Mouse (Mus musculus): Measurements from ENCODE around the gene Rabgap1l. TPM values are rescaled to one million over a fixed set of nuclear protein-coding genes. Genes with fewer than 3 reads are reported as not detected.

Gene Rabgap1l
- total and polyA plus RNA-seq, 2 experiments, result 6.4 to 78.7 TPM

DNA sequence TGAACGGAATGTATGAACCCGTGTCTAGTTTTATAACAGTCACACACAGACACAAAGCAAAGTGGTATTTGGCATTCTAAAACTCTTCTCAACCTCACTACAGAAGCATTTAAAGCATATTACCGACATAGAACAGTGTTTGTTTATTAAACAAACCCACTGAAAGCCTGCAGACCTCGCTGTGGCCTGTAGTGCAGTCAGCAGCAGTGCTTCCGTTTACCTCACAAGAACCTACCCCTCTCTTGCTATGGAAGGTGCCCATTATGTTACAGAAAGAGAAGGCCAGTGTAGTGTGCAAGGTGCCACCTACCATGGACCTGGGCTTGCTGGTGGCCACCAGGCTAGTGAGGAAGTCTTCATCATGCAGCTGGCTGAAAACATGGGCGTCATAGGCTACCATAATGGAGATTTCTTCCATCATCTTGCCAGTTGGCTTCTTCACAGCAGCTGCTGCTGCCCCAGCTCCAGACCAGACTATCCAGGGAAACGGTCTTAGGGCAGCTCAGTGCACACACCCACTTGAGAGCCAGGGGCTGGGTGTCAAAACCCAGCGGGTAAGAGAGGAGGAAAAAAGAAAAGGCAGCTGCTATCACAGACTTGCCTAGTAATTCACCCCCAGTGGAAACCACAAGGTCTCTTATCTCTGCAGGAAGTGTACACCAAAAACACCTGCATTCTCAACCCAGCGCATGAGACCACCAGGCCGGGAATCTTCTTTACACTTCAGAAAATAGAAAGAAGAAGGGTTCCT, 486.0 kb downstream of the Rabgap1l start:
- 77% methylated on average over 10 of the region's 10 CpGs for WGBS
- no peaks in the 10 kb centered on the region for H3K79me2 ChIP-seq (ENCODE audit: control insufficient read depth, insufficient read depth, low read length)
- no peaks in the 10 kb centered on the region for H3K27me3 ChIP-seq (ENCODE audit: control insufficient read depth, insufficient read depth, low read length)
- H3K4me1 ChIP-seq (ENCODE audit: control insufficient read depth, insufficient read depth, low read length), result no peaks in the 10 kb centered on the region
- TF ChIP-seq POLR2A (IDR thresholded peaks at IDR 0.05; ENCODE audit: extremely low read depth, insufficient read depth, low read length) (no peak), CTCF (IDR thresholded peaks at IDR 0.05; ENCODE audit: low read depth, low read length) (no peak)
- no peak overlapping the region for H3K9ac ChIP-seq (ENCODE audit: low read depth, low read length)
- H3K27ac ChIP-seq (replicated peaks; ENCODE audit: insufficient read depth, low read depth, low read length), result no peak overlapping the region
- no peaks in the 10 kb centered on the region for H3K36me3 ChIP-seq (ENCODE audit: control insufficient read depth, insufficient read depth, low read length)
- no peak overlapping the region for H3K4me3 ChIP-seq (ENCODE audit: insufficient read depth, low read depth, low read length)
- DNase-seq (ENCODE audit: extremely low read depth, low read depth, low spot score), result no peak

DNA sequence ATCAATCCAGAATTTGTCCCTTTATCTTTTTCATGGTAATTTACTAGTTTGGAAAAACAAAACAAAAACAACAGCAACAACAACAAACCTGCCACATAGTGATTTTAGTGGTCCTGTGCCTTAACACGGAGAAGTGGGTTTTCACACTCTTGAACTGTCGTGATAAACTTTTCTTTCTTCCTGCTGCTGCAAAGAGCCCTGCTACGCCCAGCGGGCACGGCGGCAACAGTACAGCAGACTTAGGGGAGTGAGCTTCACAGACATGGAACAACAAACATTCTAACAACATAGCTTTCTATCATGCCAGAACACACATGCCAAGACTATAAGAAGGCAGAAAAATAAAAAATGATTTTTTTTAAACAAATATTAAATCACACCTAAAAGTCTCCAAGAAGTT, 486.7 kb downstream of the Rabgap1l start:
- TF ChIP-seq CTCF (IDR thresholded peaks at IDR 0.05; ENCODE audit: low read depth, low read length) (no peak), POLR2A (IDR thresholded peaks at IDR 0.05; ENCODE audit: extremely low read depth, insufficient read depth, low read length) (no peak)
- Histone ChIP-seq H3K36me3 (ENCODE audit: control insufficient read depth, insufficient read depth, low read length) (no peaks in the 10 kb centered on the region), H3K27me3 (ENCODE audit: control insufficient read depth, insufficient read depth, low read length) (no peaks in the 10 kb centered on the region), H3K4me1 (ENCODE audit: control insufficient read depth, insufficient read depth, low read length) (no peaks in the 10 kb centered on the region), H3K4me3 (ENCODE audit: insufficient read depth, low read depth, low read length) (no peak overlapping the region), H3K9ac (ENCODE audit: low read depth, low read length) (no peak overlapping the region), H3K27ac (replicated peaks; ENCODE audit: insufficient read depth, low read depth, low read length) (no peak overlapping the region), H3K79me2 (ENCODE audit: control insufficient read depth, insufficient read depth, low read length) (no peaks in the 10 kb centered on the region)
- 85% methylated on average over 6 of the region's 6 CpGs for WGBS
- no peak for DNase-seq (ENCODE audit: extremely low read depth, low read depth, low spot score)

DNA sequence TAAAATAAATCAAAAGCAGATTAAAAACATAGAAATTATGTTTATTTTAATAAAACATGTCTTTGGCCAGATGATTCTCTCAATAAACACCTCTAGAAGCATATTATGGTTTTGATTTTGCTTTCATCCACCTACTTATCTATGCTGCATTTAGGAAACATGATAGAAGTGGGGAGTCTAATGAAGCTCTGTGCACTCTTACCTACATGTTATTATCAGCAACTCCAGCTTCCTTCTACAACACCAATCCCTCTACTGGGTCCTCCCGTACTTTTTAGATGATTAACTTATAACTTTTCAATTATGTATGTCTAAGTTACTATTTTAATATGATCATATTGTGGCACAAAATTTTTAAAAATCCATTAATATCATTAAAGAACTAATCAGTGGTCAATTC, 487.2 kb downstream of the Rabgap1l start:
- H3K9ac ChIP-seq (ENCODE audit: low read depth, low read length), result no peak overlapping the region
- no peaks in the 10 kb centered on the region for H3K79me2 ChIP-seq (ENCODE audit: control insufficient read depth, insufficient read depth, low read length)
- no peak for DNase-seq (ENCODE audit: extremely low read depth, low read depth, low spot score)
- WGBS, result 92% methylated on average over 1 of the region's 1 CpGs
- no peaks in the 10 kb centered on the region for H3K4me1 ChIP-seq (ENCODE audit: control insufficient read depth, insufficient read depth, low read length)
- no peak for TF ChIP-seq CTCF (IDR thresholded peaks at IDR 0.05; ENCODE audit: low read depth, low read length)
- TF ChIP-seq POLR2A (IDR thresholded peaks at IDR 0.05; ENCODE audit: extremely low read depth, insufficient read depth, low read length), result no peak
- H3K27ac ChIP-seq (replicated peaks; ENCODE audit: insufficient read depth, low read depth, low read length), result no peak overlapping the region
- H3K36me3 ChIP-seq (ENCODE audit: control insufficient read depth, insufficient read depth, low read length), result no peaks in the 10 kb centered on the region
- H3K4me3 ChIP-seq (ENCODE audit: insufficient read depth, low read depth, low read length), result no peak overlapping the region
- no peaks in the 10 kb centered on the region for H3K27me3 ChIP-seq (ENCODE audit: control insufficient read depth, insufficient read depth, low read length)

DNA sequence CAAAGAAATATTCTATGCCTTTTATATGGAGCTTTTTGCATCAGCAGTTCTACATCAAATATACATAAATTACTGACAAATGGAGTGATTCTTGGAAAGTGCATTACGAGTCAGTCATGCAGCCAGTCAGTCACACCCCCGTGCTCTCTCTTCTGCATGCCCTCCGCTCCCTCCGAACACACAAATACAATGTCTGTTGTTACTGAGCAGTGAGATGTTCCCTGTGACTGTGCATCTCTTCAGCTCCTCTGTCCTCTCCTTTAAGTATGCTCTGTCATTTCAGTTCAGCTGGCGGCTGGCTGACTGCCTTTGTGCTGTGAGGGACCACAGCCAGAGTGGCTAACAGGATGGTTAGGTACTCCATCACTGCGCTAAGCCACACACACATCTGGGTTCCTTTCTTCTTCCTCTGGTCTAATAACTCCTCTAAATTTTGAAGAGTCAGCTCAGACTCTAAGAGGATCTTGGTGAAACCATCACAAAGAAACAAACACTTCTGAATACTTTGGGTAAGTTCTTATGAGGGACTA, 488.0 kb downstream of the Rabgap1l start:
- Histone ChIP-seq H3K4me1 (ENCODE audit: control insufficient read depth, insufficient read depth, low read length) (no peaks in the 10 kb centered on the region), H3K4me3 (ENCODE audit: insufficient read depth, low read depth, low read length) (no peak overlapping the region), H3K27ac (replicated peaks; ENCODE audit: insufficient read depth, low read depth, low read length) (no peak overlapping the region), H3K36me3 (ENCODE audit: control insufficient read depth, insufficient read depth, low read length) (no peaks in the 10 kb centered on the region), H3K9ac (ENCODE audit: low read depth, low read length) (no peak overlapping the region), H3K27me3 (ENCODE audit: control insufficient read depth, insufficient read depth, low read length) (no peaks in the 10 kb centered on the region), H3K79me2 (ENCODE audit: control insufficient read depth, insufficient read depth, low read length) (no peaks in the 10 kb centered on the region)
- DNase-seq (ENCODE audit: extremely low read depth, low read depth, low spot score), result no peak
- TF ChIP-seq POLR2A (IDR thresholded peaks at IDR 0.05; ENCODE audit: extremely low read depth, insufficient read depth, low read length) (no peak), CTCF (IDR thresholded peaks at IDR 0.05; ENCODE audit: low read depth, low read length) (no peak)
- 90% methylated on average over 6 of the region's 6 CpGs for WGBS

DNA sequence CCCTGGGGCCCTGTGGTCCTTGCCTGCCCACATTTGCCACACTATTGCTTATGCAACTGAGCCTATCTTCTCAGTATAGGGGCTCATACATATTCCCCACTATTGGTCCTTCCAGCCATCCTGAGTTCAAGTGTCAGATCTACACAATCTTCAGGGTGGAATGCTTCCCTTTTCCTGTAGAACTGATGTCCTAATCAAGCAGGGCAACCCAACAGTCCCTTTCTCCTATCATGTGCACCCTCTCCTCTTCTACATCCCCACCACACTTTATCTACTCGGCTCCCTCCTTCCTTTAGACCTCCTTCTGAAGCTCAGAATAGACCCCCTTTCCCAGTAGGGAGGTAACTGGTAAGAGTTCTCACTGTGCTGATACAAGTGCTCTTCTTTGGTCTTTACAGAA, 490.7 kb downstream of the Rabgap1l start:
- no peaks in the 10 kb centered on the region for H3K4me1 ChIP-seq (ENCODE audit: control insufficient read depth, insufficient read depth, low read length)
- H3K4me3 ChIP-seq (ENCODE audit: insufficient read depth, low read depth, low read length), result no peak overlapping the region
- no peaks in the 10 kb centered on the region for H3K36me3 ChIP-seq (ENCODE audit: control insufficient read depth, insufficient read depth, low read length)
- DNase-seq (ENCODE audit: extremely low read depth, low read depth, low spot score), result no peak
- H3K27ac ChIP-seq (replicated peaks; ENCODE audit: insufficient read depth, low read depth, low read length), result no peak overlapping the region
- H3K9ac ChIP-seq (ENCODE audit: low read depth, low read length), result no peak overlapping the region
- no peaks in the 10 kb centered on the region for H3K79me2 ChIP-seq (ENCODE audit: control insufficient read depth, insufficient read depth, low read length)
- H3K27me3 ChIP-seq (ENCODE audit: control insufficient read depth, insufficient read depth, low read length), result no peaks in the 10 kb centered on the region
- WGBS, result 89% methylated on average over 1 of the region's 1 CpGs
- TF ChIP-seq CTCF (IDR thresholded peaks at IDR 0.05; ENCODE audit: low read depth, low read length), result no peak

DNA sequence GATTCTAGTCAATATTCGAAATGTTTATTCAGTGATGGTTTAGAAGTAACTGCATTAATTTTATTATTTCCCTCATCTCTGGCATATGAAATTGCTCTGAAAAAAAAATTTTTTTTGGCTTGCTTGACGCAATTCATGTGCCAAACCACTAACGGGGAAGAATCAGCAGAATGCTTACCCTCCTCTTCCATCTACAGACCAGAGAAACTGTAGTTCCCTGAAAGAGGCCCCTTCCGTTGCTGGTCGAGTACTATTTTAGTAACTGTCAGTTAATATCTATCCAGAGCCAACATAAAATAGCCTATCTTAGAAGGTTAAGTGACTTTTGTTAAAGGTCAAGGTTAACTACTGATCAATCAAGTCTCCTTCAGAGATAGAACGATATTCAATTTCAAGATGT, 491.9 kb downstream of the Rabgap1l start:
- Histone ChIP-seq H3K9ac (ENCODE audit: low read depth, low read length) (no peak overlapping the region), H3K79me2 (ENCODE audit: control insufficient read depth, insufficient read depth, low read length) (no peaks in the 10 kb centered on the region), H3K27me3 (ENCODE audit: control insufficient read depth, insufficient read depth, low read length) (no peaks in the 10 kb centered on the region), H3K36me3 (ENCODE audit: control insufficient read depth, insufficient read depth, low read length) (no peaks in the 10 kb centered on the region), H3K27ac (replicated peaks; ENCODE audit: insufficient read depth, low read depth, low read length) (no peak overlapping the region), H3K4me1 (ENCODE audit: control insufficient read depth, insufficient read depth, low read length) (no peaks in the 10 kb centered on the region), H3K4me3 (ENCODE audit: insufficient read depth, low read depth, low read length) (no peak overlapping the region)
- TF ChIP-seq POLR2A (IDR thresholded peaks at IDR 0.05; ENCODE audit: extremely low read depth, insufficient read depth, low read length) (no peak), CTCF (IDR thresholded peaks at IDR 0.05; ENCODE audit: low read depth, low read length) (no peak)
- 79% methylated on average over 6 of the region's 6 CpGs for WGBS
- DNase-seq (ENCODE audit: extremely low read depth, low read depth, low spot score), result no peak
